Mouse (Mus musculus): ENCODE measurements around the gene Katnal1. TPM values are rescaled to one million over a fixed set of nuclear protein-coding genes. Genes with fewer than 3 reads are reported as not detected.

Katnal1 gene
- total and polyA plus RNA-seq, 3 experiments: 12.8 to 14.8 TPM; not detected in 1

- H3K4me3 ChIP-seq (ENCODE audit: control insufficient read depth in 1 of 2, insufficient read depth in 1 of 2, low read depth in 2 of 2, low read length in 2 of 2): no peak overlapping the region
- TF ChIP-seq TAL1 (IDR thresholded peaks at IDR 0.05; ENCODE audit: low read length): no peak
- TF ChIP-seq ZC3H11A (IDR thresholded peaks at IDR 0.05; ENCODE audit: low read depth, low read length): no peak
- no peak for TF ChIP-seq CHD2 (IDR thresholded peaks at IDR 0.05; ENCODE audit: low read length)
- TF ChIP-seq POLR2AphosphoS5 (IDR thresholded peaks at IDR 0.05; ENCODE audit: borderline replicate concordance, low read depth, low read length): no peak
- no peak for TF ChIP-seq USF1 (IDR thresholded peaks at IDR 0.05; ENCODE audit: low read depth, low read length)
- TF ChIP-seq MYB (IDR thresholded peaks at IDR 0.05; ENCODE audit: low read depth, low read length): no peak
- TF ChIP-seq CTCF (IDR thresholded peaks at IDR 0.05 in 2 of 3, conservative IDR thresholded peaks at IDR 0.05 in 1 of 3; ENCODE audit: control insufficient read depth in 1 of 3, insufficient read depth in 1 of 3, low read depth in 2 of 3, low read length in 3 of 3, poor library complexity in 1 of 3, severe bottlenecking in 1 of 3): no peak
- TF ChIP-seq TCF12 (IDR thresholded peaks at IDR 0.05; ENCODE audit: low read depth, low read length): no peak
- no peak for TF ChIP-seq UBTF (IDR thresholded peaks at IDR 0.05; ENCODE audit: borderline replicate concordance, insufficient read depth, low read depth, low read length)
- peaks cover 16% of the 10 kb centered on the region for H3K79me2 ChIP-seq (ENCODE audit: control insufficient read depth, insufficient read depth, low read length, poor library complexity)
- H3K4me1 ChIP-seq (ENCODE audit: control insufficient read depth in 1 of 2, insufficient read depth in 2 of 2, low read length in 2 of 2): peaks cover 15 to 31% of the 10 kb centered on the region in 2 experiments
- H3K27me3 ChIP-seq (ENCODE audit: control insufficient read depth in 1 of 2, insufficient read depth in 2 of 2, low read length in 2 of 2): no peaks in the 10 kb centered on the region
- H3K36me3 ChIP-seq (ENCODE audit: control insufficient read depth in 1 of 2, insufficient read depth in 2 of 2, low read length in 2 of 2): peaks cover 0 to 33% of the 10 kb centered on the region in 2 experiments; a peak in 2 of 4 replicates
- no peak overlapping the region for H3K9ac ChIP-seq (ENCODE audit: control insufficient read depth, low read depth, low read length, poor library complexity, severe bottlenecking)
- DNase-seq (ENCODE audit: low read depth, low spot score): no peak
- H3K9me3 ChIP-seq (replicated peaks; ENCODE audit: insufficient read depth, low read length): no peaks in the 10 kb centered on the region
- no peak overlapping the region for H3K27ac ChIP-seq (ENCODE audit: control insufficient read depth, low read depth, low read length)
Measured at GRCm38 (mm10) chr5:148931301-148931700, 2.2 kb upstream of the Katnal1 start.

GRCm38 (mm10) chr5:148928382-148929115 lies 571 bp downstream of the Katnal1 start:
- Histone ChIP-seq H3K9ac (ENCODE audit: control insufficient read depth, low read depth, low read length, poor library complexity, severe bottlenecking) (peak overlapping the region; percentile 93), H3K9me3 (replicated peaks; ENCODE audit: insufficient read depth, low read length) (no peaks in the 10 kb centered on the region), H3K36me3 (ENCODE audit: control insufficient read depth in 1 of 2, insufficient read depth in 2 of 2, low read length in 2 of 2) (peaks cover 0 to 24% of the 10 kb centered on the region in 2 experiments; a peak in 2 of 4 replicates), H3K4me3 (ENCODE audit: control insufficient read depth in 1 of 2, insufficient read depth in 1 of 2, low read depth in 2 of 2, low read length in 2 of 2) (peak overlapping the region; percentile 71 to 94), H3K27ac (ENCODE audit: control insufficient read depth, low read depth, low read length) (peak overlapping the region; percentile 94), H3K4me1 (ENCODE audit: control insufficient read depth in 1 of 2, insufficient read depth in 2 of 2, low read length in 2 of 2) (peaks cover 3 to 19% of the 10 kb centered on the region in 2 experiments), H3K27me3 (ENCODE audit: control insufficient read depth in 1 of 2, insufficient read depth in 2 of 2, low read length in 2 of 2) (no peaks in the 10 kb centered on the region), H3K79me2 (ENCODE audit: control insufficient read depth, insufficient read depth, low read length, poor library complexity) (peaks cover 13% of the 10 kb centered on the region)
- DNase-seq (ENCODE audit: low read depth, low spot score): peak; percentile 99
- no peak for TF ChIP-seq ZC3H11A (IDR thresholded peaks at IDR 0.05; ENCODE audit: low read depth, low read length)
- peak; percentile 70 for TF ChIP-seq GATA1 (IDR thresholded peaks at IDR 0.05; ENCODE audit: low read depth, low read length)
- TF ChIP-seq NELFE (IDR thresholded peaks at IDR 0.05; ENCODE audit: low read depth, low read length): peak; percentile 66
- TF ChIP-seq ZMIZ1 (IDR thresholded peaks at IDR 0.05; ENCODE audit: low read depth, low read length): peak; percentile 87
- no peak for TF ChIP-seq CHD2 (IDR thresholded peaks at IDR 0.05; ENCODE audit: low read length)
- no peak for TF ChIP-seq SMC3 (IDR thresholded peaks at IDR 0.05; ENCODE audit: low read depth, low read length)
- TF ChIP-seq GABPA (IDR thresholded peaks at IDR 0.05; ENCODE audit: low read depth, low read length): no peak
- peak; percentile 62 to 89; a peak in 3 of 4 replicates for TF ChIP-seq POLR2A (IDR thresholded peaks at IDR 0.05; ENCODE audit: control insufficient read depth in 1 of 2, insufficient read depth in 1 of 2, low read depth in 1 of 2, low read length in 2 of 2, poor library complexity in 1 of 2)
- peak; percentile 58; the same call in 1 of the 2 replicates for TF ChIP-seq ETS1 (IDR thresholded peaks at IDR 0.05; ENCODE audit: low read depth, low read length)
- peak; percentile 53; the same call in 1 of the 2 replicates for TF ChIP-seq RCOR1 (IDR thresholded peaks at IDR 0.05; ENCODE audit: low read depth, low read length)
- no peak for TF ChIP-seq JUND (IDR thresholded peaks at IDR 0.05; ENCODE audit: low read depth, low read length)
- no peak for TF ChIP-seq POLR2AphosphoS5 (IDR thresholded peaks at IDR 0.05; ENCODE audit: borderline replicate concordance, low read depth, low read length)
- 0 out of 2 replicates have a peak, but pooled peaks have one; percentile 91 for TF ChIP-seq UBTF (IDR thresholded peaks at IDR 0.05; ENCODE audit: borderline replicate concordance, insufficient read depth, low read depth, low read length)
- peak; percentile 74; the same call in 1 of the 2 replicates for TF ChIP-seq MXI1 (IDR thresholded peaks at IDR 0.05; ENCODE audit: low read depth, low read length)
- no peak; the same call in 1 of the 2 replicates for TF ChIP-seq POLR2AphosphoS2 (IDR thresholded peaks at IDR 0.05; ENCODE audit: low read length)
- TF ChIP-seq E2F4 (IDR thresholded peaks at IDR 0.05; ENCODE audit: borderline replicate concordance, low read depth, low read length): no peak
- TF ChIP-seq ELF1 (IDR thresholded peaks at IDR 0.05; ENCODE audit: low read depth, low read length): peak; percentile 71
- peak; percentile 33; the same call in 1 of the 2 replicates for TF ChIP-seq NRF1 (IDR thresholded peaks at IDR 0.05; ENCODE audit: insufficient read depth, low read depth, low read length, poor library complexity, severe bottlenecking)
- TF ChIP-seq TCF12 (IDR thresholded peaks at IDR 0.05; ENCODE audit: low read depth, low read length): 0 out of 2 replicates have a peak, but pooled peaks have one; percentile 22
- peak; percentile 87 for TF ChIP-seq MAFK (IDR thresholded peaks at IDR 0.05; ENCODE audit: borderline replicate concordance, low read depth, low read length)
- TF ChIP-seq USF1 (IDR thresholded peaks at IDR 0.05; ENCODE audit: low read depth, low read length): no peak
- TF ChIP-seq CHD1 (IDR thresholded peaks at IDR 0.05; ENCODE audit: low read depth, low read length): no peak
- peak; percentile 76; the same call in 1 of the 2 replicates for TF ChIP-seq MYB (IDR thresholded peaks at IDR 0.05; ENCODE audit: low read depth, low read length)
- no peak for TF ChIP-seq MEF2A (IDR thresholded peaks at IDR 0.05; ENCODE audit: extremely low read depth, insufficient replicate concordance, low read depth, low read length, poor library complexity, severe bottlenecking)
- TF ChIP-seq MYC (IDR thresholded peaks at IDR 0.05; ENCODE audit: low read depth, low read length): no peak; the same call in 1 of the 2 replicates
